In genomic region chr4:87578164-87578563, GRCm38 (mm10) we compare ENCODE assay signal across 25 mouse cellular contexts.
A peak's percentile ranks its signal among the peaks of the same experiment; 100 is the strongest.
DNase-seq lines count a peak whose midpoint lies in the region; ATAC-seq lines count a peak whose summit lies in the region.
"Had no signal": no experiment of that assay in that cellular context is flagged by ENCODE, and none has a peak within 500 bp of the region (broad histone marks: within the 10 kb centered on the region; RNA-seq: fewer than 3 reads in every experiment).

No protein-coding gene starts in this region.

- no peak overlapping the region for H3K9ac ChIP-seq in kidney, embryonic 15.5 days
- H3K9ac ChIP-seq in intestine, embryonic 16.5 days (ENCODE audit: low read depth, low read length), result no peak overlapping the region
- H3K9ac ChIP-seq: forebrain, embryonic 15.5 days; hindbrain, embryonic 14.5 days; liver, embryonic 15.5 days; stomach, embryonic 15.5 days had no signal

- no peak overlapping the region for H3K4me2 ChIP-seq in kidney, embryonic 15.5 days
- no peak overlapping the region for H3K4me2 ChIP-seq in intestine, embryonic 16.5 days (ENCODE audit: low read depth, low read length)
- H3K4me2 ChIP-seq: forebrain, embryonic 15.5 days; hindbrain, embryonic 14.5 days; liver, embryonic 15.5 days; stomach, embryonic 15.5 days had no signal

- peak; percentile 76; the same call in 1 of the 2 replicates for ATAC-seq in kidney, embryonic 15.5 days (replicated peaks; ENCODE audit: low FRiP score)
- ATAC-seq in intestine, embryonic 16.5 days, result peak; percentile 59; the same call in 1 of the 2 replicates
- no peak for ATAC-seq in monocyte, adult 5-6 weeks (replicated peaks; ENCODE audit: insufficient number of reproducible peaks, low FRiP score, low TSS enrichment, poor library complexity, severe bottlenecking)
- ATAC-seq: CD4-positive, CD25-positive, alpha-beta regulatory T cell, adult 4 months; forebrain, embryonic 15.5 days; inflammation-experienced regulatory T-cells, adult 6 months had no signal

- H3K4me3 ChIP-seq in kidney, embryonic 15.5 days (replicated peaks), result no peak overlapping the region
- H3K4me3 ChIP-seq in intestine, embryonic 16.5 days (ENCODE audit: low read length), result no peak overlapping the region
- H3K4me3 ChIP-seq: embryonic facial prominence, embryonic 10.5 days; forebrain, embryonic 15.5 days; heart, embryonic 10.5 days; limb, embryonic 10.5 days; liver, embryonic 15.5 days; megakaryocyte, embryonic 14.5 days; myocyte; stomach, embryonic 15.5 days had no signal

- DNase-seq in kidney, postnatal 25 days, result no peak
- DNase-seq in lung, postnatal 10 days, result peak; percentile 4
- DNase-seq in lung, adult 18-20 months, result no peak
- no peak for DNase-seq in layer of hippocampus, adult 8-10 months (ENCODE audit: low spot score in 2 of 2)
- DNase-seq: cerebellum, adult 11 months; cerebellum, postnatal 14 days; heart, postnatal 4 days; liver; lung, postnatal 36 days; midbrain, embryonic 14.5 days; thymus, postnatal 25 days had no signal

- 20% methylated on average over 3 of the region's 3 CpGs for WGBS in kidney, embryonic 15.5 days
- 20% methylated on average over 3 of the region's 3 CpGs for WGBS in intestine, embryonic 16.5 days

- H3K36me3 ChIP-seq in kidney, embryonic 15.5 days, result no peaks in the 10 kb centered on the region
- H3K36me3 ChIP-seq in intestine, embryonic 16.5 days (ENCODE audit: control insufficient read depth, insufficient read depth, low read length), result no peaks in the 10 kb centered on the region
- H3K36me3 ChIP-seq: embryonic facial prominence, embryonic 10.5 days; forebrain, embryonic 15.5 days; heart, embryonic 10.5 days; limb, embryonic 10.5 days; liver, embryonic 15.5 days; stomach, embryonic 15.5 days had no signal

- H3K9me3 ChIP-seq in kidney, embryonic 15.5 days (replicated peaks), result no peaks in the 10 kb centered on the region
- H3K9me3 ChIP-seq in intestine, embryonic 16.5 days (ENCODE audit: control insufficient read depth, low read length), result no peaks in the 10 kb centered on the region
- H3K9me3 ChIP-seq: embryonic facial prominence, embryonic 10.5 days; forebrain, embryonic 15.5 days; heart, embryonic 10.5 days; limb, embryonic 10.5 days; liver, embryonic 15.5 days; stomach, embryonic 15.5 days had no signal

- peaks cover 4% of the 10 kb centered on the region; the same call in 1 of the 2 replicates for H3K4me1 ChIP-seq in kidney, embryonic 15.5 days
- H3K4me1 ChIP-seq in intestine, embryonic 16.5 days (ENCODE audit: control insufficient read depth, insufficient read depth, low read length), result peaks cover 3% of the 10 kb centered on the region; the same call in 1 of the 2 replicates
- H3K4me1 ChIP-seq: embryonic facial prominence, embryonic 10.5 days; forebrain, embryonic 15.5 days; heart, embryonic 10.5 days; liver, embryonic 15.5 days; megakaryocyte, embryonic 14.5 days had no signal

- H3K27me3 ChIP-seq in kidney, embryonic 15.5 days, result peaks cover 48% of the 10 kb centered on the region
- H3K27me3 ChIP-seq in intestine, embryonic 16.5 days (replicated peaks; ENCODE audit: control insufficient read depth, insufficient read depth, low read length), result no peaks in the 10 kb centered on the region
- H3K27me3 ChIP-seq: forebrain, embryonic 15.5 days; liver, embryonic 15.5 days; megakaryocyte, embryonic 14.5 days; stomach, embryonic 15.5 days had no signal

- H3K27ac ChIP-seq in kidney, embryonic 15.5 days, result no peak overlapping the region
- no peak overlapping the region for H3K27ac ChIP-seq in intestine, embryonic 16.5 days (ENCODE audit: low read length)
- H3K27ac ChIP-seq: embryonic facial prominence, embryonic 10.5 days; forebrain, embryonic 15.5 days; heart, embryonic 10.5 days; hindbrain, embryonic 14.5 days; limb, embryonic 10.5 days; liver, embryonic 15.5 days; stomach, embryonic 15.5 days had no signal
